ENCODE assay signal across 8 mouse cellular contexts in the genomic region with DNA sequence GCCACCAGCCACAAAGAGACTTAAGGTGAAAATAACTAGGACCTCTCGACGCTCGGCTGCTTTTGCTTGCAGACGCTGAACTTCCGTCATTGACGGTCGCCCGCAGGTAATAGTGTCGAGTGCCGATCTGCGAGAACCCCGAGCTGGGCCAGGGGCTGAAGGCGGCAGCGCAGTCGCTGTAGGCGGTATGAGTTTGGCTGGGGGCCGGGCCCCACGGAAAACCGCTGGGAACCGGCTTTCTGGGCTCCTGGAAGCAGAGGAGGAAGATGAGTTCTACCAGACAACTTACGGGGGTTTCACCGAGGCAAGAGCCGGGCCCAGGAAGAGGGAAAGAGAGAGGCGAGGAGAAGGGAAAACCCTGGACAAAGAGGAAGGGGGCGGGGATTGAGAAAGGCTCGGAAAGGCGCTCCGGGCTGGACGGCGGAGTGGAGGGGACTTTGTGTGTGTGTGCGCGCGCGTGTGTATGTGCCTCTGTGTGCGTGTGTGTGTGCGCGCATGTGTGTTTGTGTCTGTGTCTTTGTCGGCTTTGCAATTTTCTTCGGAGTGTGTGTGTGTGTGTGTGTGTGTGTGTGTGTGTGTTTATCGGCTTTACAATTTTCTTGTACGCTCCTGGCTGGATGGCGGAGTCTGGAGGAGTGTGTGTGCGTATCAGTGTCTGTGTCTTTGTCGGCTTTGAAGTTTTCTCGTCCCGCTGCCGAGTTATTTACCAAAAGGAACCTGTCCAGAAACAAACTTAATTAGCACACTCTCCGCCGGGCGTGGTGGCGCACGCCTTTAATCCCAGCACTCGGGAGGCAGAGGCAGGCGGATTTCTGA. TPM values are rescaled to one million over a fixed set of nuclear protein-coding genes. Genes with fewer than 3 reads are reported as not detected.
DNase-seq lines count a peak whose midpoint lies in the region; ATAC-seq and TF ChIP-seq lines count a peak whose summit lies in the region.

Vps72 (plus strand) TSS at position 112 of the 816 bp plus-strand sequence.

- WGBS in forebrain, embryonic 16.5 days, result under 1% methylated on average over 53 of the region's 54 CpGs
- WGBS in lung, embryonic 14.5 days, result under 1% methylated on average over 54 of the region's 54 CpGs
- WGBS in olfactory bulb, adult 2 months, result under 1% methylated on average over 54 of the region's 54 CpGs
- WGBS in thymus, adult 2 months, result under 1% methylated on average over 54 of the region's 54 CpGs

- TF ChIP-seq POLR2A in olfactory bulb, adult 2 months (IDR thresholded peaks at IDR 0.05; ENCODE audit: insufficient read depth, low read depth, low read length), result peak; percentile 64
- TF ChIP-seq POLR2A in thymus, adult 2 months (IDR thresholded peaks at IDR 0.05; ENCODE audit: control insufficient read depth, extremely low read depth, insufficient read depth, low read length, poor library complexity), result peak; percentile 68

- no peak for TF ChIP-seq CTCF in G1E (IDR thresholded peaks at IDR 0.05; ENCODE audit: low read depth, low read length)
- no peak for TF ChIP-seq CTCF in layer of hippocampus, adult 2 months (conservative IDR thresholded peaks at IDR 0.05)
- 0 out of 2 replicates have a peak, but pooled peaks have one; percentile 1 for TF ChIP-seq CTCF in lung, embryonic 14.5 days (IDR thresholded peaks at IDR 0.05; ENCODE audit: low read depth)
- no peak for TF ChIP-seq CTCF in olfactory bulb, adult 2 months (IDR thresholded peaks at IDR 0.05; ENCODE audit: insufficient read depth, low read depth, low read length)
- TF ChIP-seq CTCF in thymus, adult 2 months (IDR thresholded peaks at IDR 0.05; ENCODE audit: borderline replicate concordance, control insufficient read depth, extremely low read depth, insufficient read depth, low read length, poor library complexity), result peak; percentile 42; the same call in 1 of the 2 replicates

- intact Hi-C loops in heart, postnatal 36 days (cut with DNase I), result loop anchor here (2.0 kb wide), 1 partner anchor 22 kb away; no protein-coding TSS in a partner anchor

- H3K4me3 ChIP-seq in G1E (ENCODE audit: low read depth, low read length), result peak within 1 kb of the TSS; percentile 81
- H3K4me3 ChIP-seq in forebrain, embryonic 16.5 days (replicated peaks; ENCODE audit: low read length), result peak within 1 kb of the TSS; percentile 70
- H3K4me3 ChIP-seq in layer of hippocampus, adult 2 months, result peak within 1 kb of the TSS; percentile 86
- peak within 1 kb of the TSS; percentile 75 for H3K4me3 ChIP-seq in lung, embryonic 14.5 days (ENCODE audit: low read depth, low read length)
- H3K4me3 ChIP-seq in olfactory bulb, adult 2 months (ENCODE audit: insufficient read depth, low read depth, low read length), result peak within 1 kb of the TSS; percentile 69
- peak within 1 kb of the TSS; percentile 78 for H3K4me3 ChIP-seq in thymus, adult 2 months (ENCODE audit: control insufficient read depth, insufficient read depth, low read length)

- no peaks in the 10 kb centered on the region for H3K9me3 ChIP-seq in G1E (replicated peaks)
- H3K9me3 ChIP-seq in forebrain, embryonic 16.5 days (ENCODE audit: control insufficient read depth, low read length), result no peaks in the 10 kb centered on the region
- H3K9me3 ChIP-seq in lung, embryonic 14.5 days (ENCODE audit: low read depth, low read length), result no peaks in the 10 kb centered on the region

- H3K36me3 ChIP-seq in G1E (replicated peaks), result peaks cover 29% of the 10 kb centered on the region
- H3K36me3 ChIP-seq in forebrain, embryonic 16.5 days (ENCODE audit: control insufficient read depth, insufficient read depth), result peaks cover 5% of the 10 kb centered on the region; the same call in 1 of the 2 replicates
- peaks cover 17% of the 10 kb centered on the region for H3K36me3 ChIP-seq in lung, embryonic 14.5 days (ENCODE audit: insufficient read depth)
- no peaks in the 10 kb centered on the region for H3K36me3 ChIP-seq in thymus, adult 2 months (ENCODE audit: control insufficient read depth, insufficient read depth, low read length)

- H3K4me1 ChIP-seq in G1E (ENCODE audit: insufficient read depth, low read depth, low read length), result peaks cover 36% of the 10 kb centered on the region
- peaks cover 10% of the 10 kb centered on the region for H3K4me1 ChIP-seq in forebrain, embryonic 16.5 days (replicated peaks; ENCODE audit: control insufficient read depth, insufficient read depth, low read length)
- H3K4me1 ChIP-seq in lung, embryonic 14.5 days (ENCODE audit: insufficient read depth), result peaks cover 7% of the 10 kb centered on the region; the same call in 1 of the 2 replicates
- H3K4me1 ChIP-seq in olfactory bulb, adult 2 months (ENCODE audit: control insufficient read depth, insufficient read depth, low read length), result no peaks in the 10 kb centered on the region
- H3K4me1 ChIP-seq in thymus, adult 2 months (replicated peaks; ENCODE audit: control insufficient read depth, insufficient read depth, low read length), result 0 out of 2 replicates have a peak, but pooled peaks cover 2% of the 10 kb centered on the region

- ATAC-seq in G1E (ENCODE audit: extremely low read depth, insufficient number of reproducible peaks, low FRiP score, poor library complexity, severe bottlenecking), result peak; percentile 46
- ATAC-seq in forebrain, embryonic 16.5 days, result peak; percentile 77
- peak; percentile 73 for ATAC-seq in lung, embryonic 14.5 days (ENCODE audit: insufficient read depth)

- peak within 1 kb of the TSS; percentile 71 for H3K9ac ChIP-seq in forebrain, embryonic 16.5 days (replicated peaks; ENCODE audit: low read depth, low read length)
- H3K9ac ChIP-seq in lung, embryonic 14.5 days, result peak within 1 kb of the TSS; percentile 89

- peak within 1 kb of the TSS; percentile 97 for H3K27ac ChIP-seq in forebrain, embryonic 16.5 days (ENCODE audit: low read length)
- peak within 1 kb of the TSS; percentile 92 for H3K27ac ChIP-seq in layer of hippocampus, adult 2 months
- peak within 1 kb of the TSS; percentile 98 for H3K27ac ChIP-seq in lung, embryonic 14.5 days (ENCODE audit: low read depth)
- H3K27ac ChIP-seq in olfactory bulb, adult 2 months (ENCODE audit: insufficient read depth, low read depth, low read length), result peak within 1 kb of the TSS; percentile 65
- peak within 1 kb of the TSS; percentile 81 for H3K27ac ChIP-seq in thymus, adult 2 months (ENCODE audit: control insufficient read depth, insufficient read depth, low read length)

- no peaks in the 10 kb centered on the region for H3K27me3 ChIP-seq in G1E (ENCODE audit: insufficient read depth, low read length)
- H3K27me3 ChIP-seq in forebrain, embryonic 16.5 days (replicated peaks; ENCODE audit: control insufficient read depth, insufficient read depth, low read length), result no peaks in the 10 kb centered on the region
- H3K27me3 ChIP-seq in lung, embryonic 14.5 days (ENCODE audit: insufficient read depth, low read length), result no peaks in the 10 kb centered on the region
- H3K27me3 ChIP-seq in thymus, adult 2 months (ENCODE audit: control insufficient read depth, insufficient read depth, low read length), result no peaks in the 10 kb centered on the region

- DNase-seq in G1E (ENCODE audit: low spot score), result peak; percentile 77
- peak; percentile 89 for DNase-seq in cerebellum, adult 18-20 months
- DNase-seq in heart, postnatal 36 days, result peak; percentile 89 to 92
- DNase-seq in layer of hippocampus, adult 2 months (ENCODE audit: low spot score in 2 of 2), result peak; percentile 86 to 91
- DNase-seq in lung, embryonic 14.5 days, result peak; percentile 96
- DNase-seq in thymus, adult 2 months, result peak; percentile 95

- H3K4me2 ChIP-seq in forebrain, embryonic 16.5 days (ENCODE audit: low read length), result peak within 1 kb of the TSS; percentile 52
- peak within 1 kb of the TSS; percentile 60 for H3K4me2 ChIP-seq in lung, embryonic 14.5 days

RNA-seq across cellular contexts. Expression of gene Vps72, which starts in this region (rescaled TPM):
- total RNA-seq in G1E (2014; fragmentation: Nextera tagmentation) (108 and 120 TPM in 2 replicates), G1E (2017) (96.2 and 146 TPM in 2 replicates)
- polyA plus RNA-seq in G1E (2012), result 274 and 307 TPM in 2 replicates
- 230 and 233 TPM in 2 replicates for polyA plus RNA-seq in forebrain, embryonic 16.5 days (2015; fragmentation: Nextera tagmentation; extraction: Ambion mirVana)
- 10 to 100 TPM; 31.7 to 35.2 TPM for total RNA-seq in heart, postnatal 36 days (2021)
- 10 to 100 TPM; 43.5 to 46.1 TPM for total RNA-seq in layer of hippocampus, adult 2 months (2021)
- 167 and 170 TPM in 2 replicates for polyA plus RNA-seq in lung, embryonic 14.5 days (2014; fragmentation: Nextera tagmentation; extraction: Ambion mirVana)
- polyA plus RNA-seq in olfactory bulb, adult 2 months (2012; ENCODE audit: insufficient read depth, insufficient read length, low replicate concordance, missing spikeins), result not detected in 2 replicates
- polyA plus RNA-seq in thymus, adult 2 months (2012; rRNA removed), result 77.1 and 78.4 TPM in 2 replicates

Comparison
In these comparisons a context has a peak if more than half of its experiments do, and no peak if none do; other contexts are left out.
1. Peak in every context shown above with its lines: DNase-seq, ATAC-seq, H3K4me3 ChIP-seq and H3K27ac ChIP-seq.
2. CTCF ChIP-seq: peak in lung, embryonic 14.5 days (single experiment) and thymus, adult 2 months (single experiment); none in G1E (single experiment), layer of hippocampus, adult 2 months (single experiment) and olfactory bulb, adult 2 months (single experiment).